Mouse (Mus musculus) forebrain, embryonic 15.5 days (tissue): ENCODE results near the gene Golga1. TPM values are rescaled to one million over a fixed set of nuclear protein-coding genes. Genes with fewer than 3 reads are reported as not detected.
"Not testable (repeated sequence)": the region's sequence is repeated elsewhere in the genome, so short reads cannot be mapped to it uniquely, and the experiment has no call there.

Experiments used
- ATAC-seq: fragments of 200-750 bp; cut with Nextera tagmentation; replicated peaks from 2 replicates; pipeline ENCODE4 v1.8.0; 2017; ENCODE audit warnings: mild to moderate bottlenecking, moderate TSS enrichment, moderate library complexity
- H3K27ac ChIP-seq: fragments of 300-500 bp; sonication (generic); replicated peaks from 2 replicates; pipeline ENCODE4 v1.5.1; 2015; ENCODE audit warnings: mild to moderate bottlenecking, inconsistent platforms
- H3K27me3 ChIP-seq: fragments of 300-500 bp; sonication (generic); 2 replicates; pipeline ENCODE4 v1.6.1; 2015; ENCODE audit warnings: inconsistent platforms
- H3K36me3 ChIP-seq: fragments of 300-500 bp; sonication (generic); 2 replicates; pipeline ENCODE4 v1.6.1; 2015; ENCODE audit warnings: mild to moderate bottlenecking, inconsistent platforms
- H3K4me1 ChIP-seq: fragments of 300-500 bp; sonication (generic); 2 replicates; pipeline ENCODE4 v1.6.1; 2015; ENCODE audit warnings: inconsistent platforms
- H3K4me2 ChIP-seq: fragments of 300-500 bp; sonication (generic); replicated peaks from 2 replicates; pipeline ENCODE4 v1.6.1; 2015; ENCODE audit warnings: mild to moderate bottlenecking, inconsistent platforms
- H3K4me3 ChIP-seq: fragments of 300-500 bp; sonication (generic); 2 replicates; pipeline ENCODE4 v1.5.1; 2015; ENCODE audit warnings: mild to moderate bottlenecking, inconsistent platforms
- H3K9ac ChIP-seq: fragments of 300-500 bp; sonication (generic); replicated peaks from 2 replicates; pipeline ENCODE4 v1.6.1; 2015; ENCODE audit warnings: mild to moderate bottlenecking, inconsistent platforms
- H3K9me3 ChIP-seq: fragments of 300-500 bp; sonication (generic); 2 replicates; pipeline ENCODE4 v1.6.1; 2016; ENCODE audit warnings: inconsistent platforms
- WGBS: fragments of 180-500 bp; shearing (Covaris S2); methylation state at CpG from one replicate; pipeline ENCODE4 v1.1.7; 2015; ENCODE audit warnings: mixed read lengths; 5-methylcytosine and 5-hydroxymethylcytosine counted together
- polyA plus RNA-seq: library from polyadenylated mRNA; unstranded; fragments of >200 nt; fragmentation: Nextera tagmentation; extraction: Ambion mirVana; gene quantifications from 2 replicates; pipeline ENCODE4 v1.2.1, GENCODE M21; 2015

Gene Golga1
- polyA plus RNA-seq, 1 experiment from 2014 or later: 37.5 TPM

DNA sequence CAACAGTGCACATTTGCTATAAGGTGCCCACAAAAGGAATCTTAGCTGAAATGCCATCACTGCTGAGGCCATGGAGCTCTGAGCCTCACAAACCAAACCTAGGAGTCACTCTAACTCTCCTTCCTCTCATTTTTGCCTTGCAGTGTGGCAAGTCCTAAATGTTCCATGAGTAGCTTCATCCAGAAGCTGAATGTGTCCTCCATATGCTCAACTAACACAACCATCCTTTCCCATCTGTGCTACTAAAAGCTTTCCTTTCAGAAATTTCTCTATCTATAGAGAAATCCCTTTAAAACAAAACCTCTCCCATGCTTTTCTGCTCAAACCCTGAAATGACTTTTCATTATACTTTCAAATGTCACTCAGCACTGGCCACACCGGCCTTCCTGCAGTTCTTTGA lies 33.7 kb downstream of the Golga1 start:
- no peak for ATAC-seq
- Histone ChIP-seq H3K9ac (no peak overlapping the region), H3K27me3 (no peaks in the 10 kb centered on the region), H3K4me2 (no peak overlapping the region), H3K4me3 (no peak overlapping the region), H3K9me3 (no peaks in the 10 kb centered on the region), H3K4me1 (no peaks in the 10 kb centered on the region), H3K36me3 (peaks cover 82% of the 10 kb centered on the region), H3K27ac (no peak overlapping the region)
- 87% methylated on average over 1 of the region's 1 CpGs for WGBS

DNA sequence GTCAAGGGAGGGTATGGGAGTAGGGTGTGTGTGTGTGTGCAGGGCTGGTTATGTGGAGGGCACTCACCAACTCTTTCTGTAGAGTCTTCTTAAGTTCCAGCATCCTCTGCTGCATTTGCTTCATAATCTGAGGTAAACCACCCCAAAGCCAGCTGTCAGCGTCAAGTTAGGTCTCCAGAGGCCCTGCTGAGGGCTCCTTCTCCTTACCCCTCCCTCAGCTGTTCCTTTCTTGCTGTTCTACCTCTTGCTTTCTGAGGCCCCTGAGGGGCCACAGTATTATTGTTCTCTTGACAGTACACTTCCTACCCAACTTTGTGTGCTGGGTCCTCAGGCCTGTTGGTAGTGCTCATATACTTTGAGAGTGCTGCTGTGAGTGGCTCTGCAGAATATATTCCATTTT lies 45.3 kb downstream of the Golga1 start:
- no peak overlapping the region for H3K9ac ChIP-seq
- ATAC-seq: no peak
- WGBS: 90% methylated on average over 1 of the region's 1 CpGs
- no peak overlapping the region for H3K4me2 ChIP-seq
- no peaks in the 10 kb centered on the region for H3K27me3 ChIP-seq
- no peaks in the 10 kb centered on the region for H3K9me3 ChIP-seq
- no peak overlapping the region for H3K27ac ChIP-seq
- no peaks in the 10 kb centered on the region for H3K4me1 ChIP-seq
- H3K36me3 ChIP-seq: peaks cover 91% of the 10 kb centered on the region
- H3K4me3 ChIP-seq: no peak overlapping the region

DNA sequence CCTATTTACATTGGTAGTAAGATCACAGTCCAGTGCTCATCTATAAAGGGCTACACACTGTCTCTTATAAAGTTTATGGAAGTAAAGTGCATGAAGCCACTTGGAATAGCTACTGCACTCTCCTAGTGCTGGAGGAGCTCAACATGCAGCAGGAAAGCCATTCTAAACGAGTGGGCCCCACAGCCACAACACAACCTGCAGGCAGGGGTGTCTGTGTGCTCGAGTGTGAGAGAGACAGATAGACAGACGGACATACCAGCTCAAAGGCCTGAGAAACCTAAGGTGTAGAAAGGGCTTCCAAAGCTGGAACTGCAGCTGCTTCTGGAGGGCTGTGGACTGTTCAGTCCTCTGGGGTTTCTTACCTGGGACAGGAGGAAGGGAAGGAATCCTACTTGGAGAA lies 48.8 kb downstream of the Golga1 start:
- Histone ChIP-seq H3K9me3 (no peaks in the 10 kb centered on the region), H3K9ac (no peak overlapping the region), H3K4me3 (no peak overlapping the region), H3K4me2 (no peak overlapping the region), H3K27me3 (no peaks in the 10 kb centered on the region), H3K27ac (no peak overlapping the region), H3K36me3 (peaks cover 82% of the 10 kb centered on the region), H3K4me1 (peaks cover under 1% of the 10 kb centered on the region; the same call in 1 of the 2 replicates)
- 66% methylated on average over 3 of the region's 3 CpGs for WGBS
- ATAC-seq: no peak

DNA sequence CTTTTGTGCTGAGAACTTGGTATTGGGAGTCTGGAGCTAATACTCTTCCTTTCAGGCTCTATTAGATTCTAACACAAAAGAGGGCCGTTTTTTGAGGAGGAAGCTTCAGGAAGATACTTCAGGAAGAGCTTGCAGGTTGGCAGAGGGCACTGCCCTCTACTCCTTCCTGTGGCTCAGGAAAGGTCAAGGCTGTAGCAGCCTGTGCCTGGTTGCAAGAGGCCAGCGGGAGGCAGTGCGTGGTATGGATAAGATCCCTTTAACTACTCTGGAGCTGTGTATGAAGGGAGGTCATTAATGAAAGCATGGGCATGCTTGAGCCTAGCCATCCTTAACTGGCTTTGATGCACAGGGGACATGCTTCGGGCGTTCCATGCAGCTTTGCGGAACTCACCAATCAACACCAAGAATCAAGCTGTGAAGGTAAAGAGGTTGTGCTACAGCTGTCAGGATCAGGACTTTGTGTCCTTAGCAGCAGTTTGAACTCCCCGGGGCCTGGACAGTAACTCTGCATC lies 52.5 kb downstream of the Golga1 start:
- Histone ChIP-seq H3K4me3 (no peak overlapping the region), H3K27me3 (no peaks in the 10 kb centered on the region), H3K27ac (no peak overlapping the region), H3K36me3 (peaks cover 50% of the 10 kb centered on the region), H3K9me3 (no peaks in the 10 kb centered on the region), H3K9ac (no peak overlapping the region), H3K4me1 (peaks cover 27% of the 10 kb centered on the region), H3K4me2 (no peak overlapping the region)
- ATAC-seq: no peak
- 82% methylated on average over 7 of the region's 7 CpGs for WGBS

DNA sequence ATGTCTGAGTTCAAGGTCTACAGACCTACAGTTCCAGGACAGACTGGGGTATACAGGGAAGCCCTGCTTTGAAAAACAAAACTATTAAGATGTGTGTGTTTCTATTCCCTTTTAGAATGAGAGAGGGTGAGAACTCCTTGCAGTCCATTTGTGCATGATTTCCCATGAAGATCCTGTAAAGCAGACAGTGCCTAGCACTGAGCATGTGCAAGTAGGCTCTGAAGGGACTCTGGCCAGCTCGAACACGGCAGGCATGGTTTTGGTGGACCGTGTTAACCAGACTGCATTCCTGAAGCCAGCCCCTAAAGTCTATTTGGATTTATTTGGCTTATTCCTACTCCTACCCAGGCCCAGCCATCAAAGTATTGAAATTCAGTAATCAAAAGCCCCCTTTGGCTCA lies 53.4 kb downstream of the Golga1 start:
- Histone ChIP-seq H3K9ac (no peak overlapping the region), H3K9me3 (no peaks in the 10 kb centered on the region), H3K36me3 (peaks cover 42% of the 10 kb centered on the region), H3K4me3 (no peak overlapping the region), H3K27ac (no peak overlapping the region), H3K27me3 (no peaks in the 10 kb centered on the region), H3K4me1 (peaks cover 33% of the 10 kb centered on the region), H3K4me2 (no peak overlapping the region)
- ATAC-seq: no peak
- 85% methylated on average over 3 of the region's 3 CpGs for whole genome bisulfite sequencing

DNA sequence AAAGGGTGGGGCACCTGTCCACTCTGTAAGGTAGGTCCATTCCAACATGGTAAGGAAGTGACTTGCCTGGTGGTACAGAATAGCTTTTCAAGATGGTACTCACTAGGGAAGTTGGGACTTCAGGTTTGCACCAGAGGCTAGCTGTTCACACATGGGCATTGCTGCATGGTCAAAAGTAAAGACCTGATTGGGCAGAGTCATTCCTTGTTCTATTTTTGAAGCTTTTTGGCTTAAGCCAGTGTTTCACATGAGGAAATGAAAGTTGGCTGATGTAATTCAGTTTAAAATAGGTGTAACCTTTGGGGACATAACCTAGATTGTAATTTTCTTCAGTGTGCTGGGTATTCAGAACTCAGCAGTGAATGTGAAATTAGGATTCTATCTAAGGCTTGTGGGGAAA lies 54.1 kb downstream of the Golga1 start:
- Histone ChIP-seq H3K27me3 (no peaks in the 10 kb centered on the region), H3K4me1 (peaks cover 40% of the 10 kb centered on the region), H3K27ac (no peak overlapping the region), H3K9me3 (no peaks in the 10 kb centered on the region), H3K4me2 (no peak overlapping the region), H3K36me3 (peaks cover 35% of the 10 kb centered on the region), H3K9ac (no peak overlapping the region), H3K4me3 (no peak overlapping the region)
- no peak for ATAC-seq

DNA sequence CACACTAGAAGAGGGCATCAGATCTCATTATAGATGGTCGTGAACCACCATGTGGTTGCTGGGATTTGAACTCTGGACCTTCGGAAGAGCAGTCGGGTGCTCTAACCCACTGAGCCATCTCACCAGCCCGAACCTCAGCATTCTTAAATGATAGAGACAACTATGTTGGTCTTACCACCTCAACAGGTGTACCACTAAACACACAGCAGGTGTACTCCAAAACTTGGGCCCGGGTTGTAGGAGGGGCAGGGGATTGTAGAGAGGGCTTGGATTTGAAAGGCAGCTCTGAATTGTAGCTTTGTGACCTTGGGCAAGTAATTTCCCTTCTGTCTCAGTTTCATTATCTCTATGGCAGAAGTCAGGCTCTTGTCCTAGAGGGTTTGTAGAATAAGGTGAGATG lies 55.2 kb downstream of the Golga1 start:
- not testable (repeated sequence) for H3K4me3 ChIP-seq, H3K4me2 ChIP-seq, H3K27ac ChIP-seq, ATAC-seq, H3K9ac ChIP-seq, H3K27me3 ChIP-seq, H3K9me3 ChIP-seq
- peaks cover 24% of the 10 kb centered on the region for H3K36me3 ChIP-seq
- peaks cover 47% of the 10 kb centered on the region for H3K4me1 ChIP-seq
- over 99% methylated on average over 5 of the region's 5 CpGs for WGBS

DNA sequence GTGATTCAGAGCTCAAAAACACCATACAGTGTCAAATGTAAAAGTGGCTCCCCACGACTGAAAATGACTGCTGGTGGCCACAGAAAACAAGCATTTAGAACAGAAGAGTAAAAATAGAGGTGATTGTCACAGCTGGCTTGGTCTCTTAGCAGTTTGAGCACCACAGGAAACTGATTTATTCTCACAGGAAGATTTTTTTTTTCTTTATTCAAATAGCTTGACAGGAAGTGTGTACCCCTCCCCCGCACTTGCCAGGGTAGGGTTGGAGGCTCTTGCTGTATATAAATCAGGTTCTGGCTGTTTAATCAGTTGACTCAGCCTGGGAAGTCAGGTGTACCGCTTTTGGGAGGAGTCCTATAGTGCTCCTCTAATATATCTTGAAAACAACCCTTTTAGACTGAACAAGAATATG lies 56.4 kb downstream of the Golga1 start:
- Histone ChIP-seq H3K36me3 (peaks cover 13% of the 10 kb centered on the region), H3K27ac (0 out of 2 replicates have a peak overlapping the region, but pooled peaks have one; percentile 93), H3K4me2 (peak overlapping the region; percentile 89), H3K4me1 (peaks cover 50% of the 10 kb centered on the region), H3K27me3 (no peaks in the 10 kb centered on the region), H3K4me3 (peak overlapping the region; percentile 63), H3K9me3 (no peaks in the 10 kb centered on the region), H3K9ac (peak overlapping the region; percentile 71)
- WGBS: 36% methylated on average over 3 of the region's 3 CpGs
- ATAC-seq: no peak

DNA sequence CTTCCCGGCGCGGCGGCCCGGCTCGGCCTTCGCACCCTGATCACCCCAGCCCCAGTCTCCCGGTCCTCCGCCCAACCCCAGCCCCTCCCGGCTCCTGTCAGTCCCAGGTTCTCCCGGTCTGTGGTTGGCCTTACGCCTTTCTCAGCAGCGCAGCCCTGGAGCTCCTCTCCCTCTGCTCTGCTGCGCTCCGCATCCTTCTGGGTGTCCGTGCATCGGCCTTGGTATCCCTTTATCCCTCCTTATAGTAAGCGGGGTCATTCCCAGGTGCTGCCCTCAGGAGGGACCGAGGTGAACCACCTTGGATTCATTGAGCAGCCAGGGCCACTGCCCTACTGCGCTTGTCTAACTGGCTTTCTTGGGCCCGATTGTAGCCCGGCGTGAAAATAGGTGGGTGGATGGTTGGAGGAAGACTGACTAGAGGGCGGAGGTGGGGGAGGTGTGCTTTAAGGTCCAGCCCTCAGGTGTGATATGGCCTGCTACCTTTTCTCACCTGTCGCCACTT lies 56.9 kb downstream of the Golga1 start:
- under 1% methylated on average over 25 of the region's 25 CpGs for WGBS
- Histone ChIP-seq H3K27ac (peak overlapping the region; percentile 93), H3K36me3 (peaks cover 10% of the 10 kb centered on the region), H3K4me2 (peak overlapping the region; percentile 89), H3K9ac (peak overlapping the region; percentile 71), H3K27me3 (no peaks in the 10 kb centered on the region), H3K4me3 (peak overlapping the region; percentile 63), H3K9me3 (no peaks in the 10 kb centered on the region), H3K4me1 (peaks cover 56% of the 10 kb centered on the region)
- ATAC-seq: peak; percentile 47

DNA sequence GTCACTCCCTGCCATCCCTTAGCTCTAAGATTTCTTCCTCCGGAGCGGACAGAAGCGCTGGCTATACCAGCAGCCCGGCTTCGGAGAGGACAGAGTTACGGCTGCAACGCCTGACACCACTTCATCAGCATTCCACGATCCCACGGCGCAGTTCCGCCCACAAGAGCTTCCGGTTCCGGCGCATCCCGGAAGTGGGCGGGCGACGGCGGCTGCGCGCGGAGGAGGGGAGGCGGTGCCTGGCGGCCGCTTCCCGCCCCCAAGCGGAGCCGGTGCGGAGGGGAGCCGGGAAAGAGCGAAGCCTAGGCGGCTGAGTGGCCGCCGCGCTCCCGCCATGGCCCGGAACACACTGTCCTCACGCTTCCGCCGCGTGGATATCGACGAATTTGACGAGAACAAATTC lies 57.5 kb downstream of the Golga1 start:
- no peaks in the 10 kb centered on the region for H3K9me3 ChIP-seq
- ATAC-seq: peak; percentile 87
- WGBS: 2% methylated on average over 40 of the region's 44 CpGs
- peak overlapping the region; percentile 71 for H3K9ac ChIP-seq
- H3K4me2 ChIP-seq: peak overlapping the region; percentile 89
- no peaks in the 10 kb centered on the region for H3K27me3 ChIP-seq
- peak overlapping the region; percentile 63 for H3K4me3 ChIP-seq
- peaks cover 10% of the 10 kb centered on the region for H3K36me3 ChIP-seq
- H3K4me1 ChIP-seq: peaks cover 61% of the 10 kb centered on the region
- peak overlapping the region; percentile 93 for H3K27ac ChIP-seq

DNA sequence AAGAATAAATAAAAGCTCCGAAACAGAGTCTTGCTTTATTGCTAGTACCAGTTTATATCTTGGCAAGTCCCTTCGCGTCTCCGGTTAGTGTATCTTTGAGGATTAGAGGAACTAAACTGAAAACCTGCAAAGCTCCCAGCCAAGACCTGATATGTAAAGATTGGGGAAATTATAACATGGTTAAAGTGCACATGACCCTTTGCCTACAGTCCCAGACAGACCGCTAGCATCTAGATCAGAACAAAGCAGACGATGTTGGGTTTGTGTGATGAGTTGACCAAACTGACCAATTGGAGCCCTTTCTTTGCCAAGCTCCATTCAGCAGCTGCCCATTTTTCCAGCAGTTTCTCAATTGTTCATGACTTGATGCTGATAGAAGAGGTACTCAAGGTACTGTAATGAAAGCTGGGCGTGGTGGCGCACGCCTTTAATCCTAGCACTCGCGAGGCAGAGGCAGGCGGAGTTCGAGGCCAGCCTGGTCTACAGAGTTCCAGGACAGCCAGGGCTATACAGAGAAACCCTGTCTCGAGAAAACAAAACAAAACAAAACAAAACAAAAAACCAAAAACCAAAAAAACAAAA lies 59.1 kb downstream of the Golga1 start:
- no peak for ATAC-seq
- H3K27me3 ChIP-seq: no peaks in the 10 kb centered on the region
- peaks cover 21% of the 10 kb centered on the region for H3K36me3 ChIP-seq
- no peak overlapping the region for H3K9ac ChIP-seq
- no peak overlapping the region for H3K27ac ChIP-seq
- WGBS: 90% methylated on average over 14 of the region's 14 CpGs
- H3K4me3 ChIP-seq: peak overlapping the region; percentile 87
- peak overlapping the region; percentile 88 for H3K4me2 ChIP-seq
- H3K4me1 ChIP-seq: peaks cover 62% of the 10 kb centered on the region
- H3K9me3 ChIP-seq: no peaks in the 10 kb centered on the region

DNA sequence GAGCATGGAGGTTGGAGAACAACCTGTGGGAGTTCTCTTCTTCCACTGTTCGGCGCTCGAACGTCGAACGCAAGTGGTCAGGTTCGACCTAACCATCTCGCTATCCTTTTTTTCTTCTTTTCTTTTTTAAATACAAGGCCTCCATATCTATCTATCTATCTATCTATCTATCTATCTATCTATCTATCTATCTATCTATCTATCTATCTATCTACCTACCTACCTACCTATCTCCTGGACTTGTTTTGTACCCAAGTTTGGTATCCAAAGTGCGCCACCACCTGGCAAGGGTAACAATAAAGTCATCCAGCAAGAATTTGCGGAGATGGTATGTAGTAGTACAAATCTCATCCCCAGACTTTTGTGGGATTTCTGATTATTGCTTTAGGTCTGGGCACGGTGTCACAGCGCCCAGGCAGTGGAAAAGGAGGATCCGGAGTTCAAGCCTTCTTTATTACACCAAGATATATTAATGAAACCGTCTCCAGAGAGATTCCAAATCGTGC lies 59.7 kb downstream of the Golga1 start, which contains the start of gene Rpl35:
TSS of gene Rpl35 (minus strand) at position 51 of the 506 bp plus-strand sequence.
- peaks cover 28% of the 10 kb centered on the region for H3K36me3 ChIP-seq
- peaks cover 56% of the 10 kb centered on the region for H3K4me1 ChIP-seq
- peak within 1 kb of the TSS; percentile 89 for H3K9ac ChIP-seq
- no peak for ATAC-seq
- WGBS: 15% methylated on average over 15 of the region's 15 CpGs
- H3K4me3 ChIP-seq: peak within 1 kb of the TSS; percentile 87
- no peaks in the 10 kb centered on the region for H3K27me3 ChIP-seq
- H3K9me3 ChIP-seq: no peaks in the 10 kb centered on the region
- H3K27ac ChIP-seq: peak within 1 kb of the TSS; percentile 91
- H3K4me2 ChIP-seq: peak within 1 kb of the TSS; percentile 88
